Mouse (Mus musculus) gastrocnemius, adult 2 months (tissue): ENCODE measurements at regions not wholly inside any gene's neighbourhood (a gene's known extent, or its start where the extent isn't known, plus 50 kb on each side); places are given as distances from the start of the nearest gene placed in this dataset.
A peak's percentile ranks its signal among the peaks of the same experiment; 100 is the strongest.

Experiments used
- DNase-seq: peaks from one replicate; pipeline ENCODE4 v3.0.0; 2022
- H3K27ac ChIP-seq: fragments of 200-600 bp; 2 replicates; pipeline ENCODE4 v1.8.1; 2022; ENCODE audit warnings: mild to moderate bottlenecking
- H3K4me3 ChIP-seq: fragments of 200-600 bp; 2 replicates; pipeline ENCODE4 v1.8.1; 2022; ENCODE audit warnings: mild to moderate bottlenecking, moderate library complexity
- CTCF ChIP-seq: fragments of 200-600 bp; IDR thresholded peaks from 2 replicates; pipeline ENCODE4 v1.8.1; 2022; ENCODE audit warnings: antibody characterized with exemption, mild to moderate bottlenecking, moderate library complexity
- intact Hi-C: fragments of 180-260 bp; cut with DNase I; formaldehyde crosslinking; loops from one replicate; pipeline ENCODE4 v1.15.1; 2025

DNA sequence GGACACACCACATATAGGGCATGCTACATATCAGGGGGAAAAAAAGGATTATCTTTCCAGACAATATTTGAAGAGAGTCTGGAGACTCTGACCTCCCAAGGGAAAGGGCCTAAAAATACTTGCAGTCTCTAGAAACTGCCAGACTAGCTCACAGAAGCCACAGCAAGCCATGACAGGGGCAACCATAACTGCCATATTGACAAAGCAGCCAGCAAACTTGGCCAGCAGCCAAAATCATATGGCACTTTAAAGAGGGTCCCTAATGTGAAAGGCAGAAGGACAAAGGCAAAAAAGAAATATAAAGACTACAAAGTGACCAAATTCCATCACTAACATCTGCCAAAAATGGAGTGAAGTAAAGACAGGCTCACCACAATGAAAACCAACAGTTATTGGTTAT is 155.2 kb downstream of the Cox18 start:
- TF ChIP-seq CTCF: no peak
- no peak overlapping the region for H3K4me3 ChIP-seq
- DNase-seq: no peak
- no peak overlapping the region for H3K27ac ChIP-seq
- intact Hi-C loops: no loop called here

GRCm38 (mm10) chr5:90067817-90068216 is 156.0 kb downstream of the Cox18 start:
- H3K4me3 ChIP-seq: no peak overlapping the region
- DNase-seq: no peak
- H3K27ac ChIP-seq: no peak overlapping the region
- intact Hi-C loops: no loop called here
- no peak for TF ChIP-seq CTCF

GRCm38 (mm10) chr5:90065884-90066615 is 157.8 kb downstream of the Cox18 start:
- no peak for DNase-seq
- intact Hi-C loops: no loop called here
- no peak for TF ChIP-seq CTCF
- no peak overlapping the region for H3K27ac ChIP-seq
- no peak overlapping the region for H3K4me3 ChIP-seq

DNA sequence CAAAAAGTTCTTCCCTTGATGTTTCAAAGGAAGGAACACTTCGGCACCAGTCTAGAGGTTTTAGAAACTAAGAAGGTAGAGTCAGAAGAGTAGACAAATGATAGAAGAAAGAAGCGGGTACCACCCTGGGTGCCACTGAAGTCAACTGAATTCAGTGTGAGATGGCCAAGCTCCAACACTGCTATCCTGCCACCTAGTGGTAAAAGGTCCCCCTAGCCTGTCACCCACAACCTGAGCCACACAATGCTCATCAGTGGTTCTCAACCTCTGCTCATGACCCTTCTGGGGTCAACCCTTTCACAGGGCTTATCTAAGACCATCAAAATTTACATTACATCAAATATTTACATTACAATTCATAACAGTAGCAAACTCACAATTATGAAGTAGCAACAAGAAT is 168.1 kb downstream of the Cox18 start:
- TF ChIP-seq CTCF: peak; percentile 46
- DNase-seq: no peak
- intact Hi-C loops: loop anchor here (10.0 kb wide), 1 partner anchor 221 kb away; no protein-coding TSS in a partner anchor
- Histone ChIP-seq H3K4me3 (no peak overlapping the region), H3K27ac (no peak overlapping the region)

- H3K4me3 ChIP-seq: no peak overlapping the region
- intact Hi-C loops: loop anchor here (10.0 kb wide), 1 partner anchor 218 kb away; no protein-coding TSS in a partner anchor
- DNase-seq: no peak
- TF ChIP-seq CTCF: no peak
- H3K27ac ChIP-seq: no peak overlapping the region
Observed at GRCm38 (mm10) chr5:90052516-90052915, 169.4 kb upstream of the Adamts3 start.

- intact Hi-C loops: loop anchor here (10.0 kb wide), 1 partner anchor 215 kb away; no protein-coding TSS in a partner anchor
- H3K27ac ChIP-seq: no peak overlapping the region
- no peak overlapping the region for H3K4me3 ChIP-seq
- DNase-seq: no peak
- TF ChIP-seq CTCF: no peak
Observed at GRCm38 (mm10) chr5:90049856-90050255, 166.7 kb upstream of the Adamts3 start.

DNA sequence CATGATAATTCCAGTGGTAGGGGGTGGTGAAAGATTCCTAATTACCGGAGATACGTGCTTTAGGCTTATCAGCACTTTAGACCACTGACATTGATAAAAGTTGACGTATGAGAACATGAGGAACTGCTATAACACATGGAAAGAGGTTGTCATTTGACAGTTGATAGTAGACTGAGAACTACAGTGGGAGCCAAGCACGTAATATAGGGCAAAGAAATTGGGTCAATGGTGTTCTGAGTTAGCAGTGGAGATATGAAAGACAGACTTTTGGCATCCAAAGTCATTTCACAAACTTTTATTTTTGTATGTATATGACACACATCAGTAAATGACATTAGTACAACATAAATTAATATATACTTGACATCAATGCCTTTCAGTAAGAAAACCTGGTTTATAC is 159.6 kb upstream of the Adamts3 start:
- DNase-seq: no peak
- no peak overlapping the region for H3K4me3 ChIP-seq
- intact Hi-C loops: no loop called here

DNA sequence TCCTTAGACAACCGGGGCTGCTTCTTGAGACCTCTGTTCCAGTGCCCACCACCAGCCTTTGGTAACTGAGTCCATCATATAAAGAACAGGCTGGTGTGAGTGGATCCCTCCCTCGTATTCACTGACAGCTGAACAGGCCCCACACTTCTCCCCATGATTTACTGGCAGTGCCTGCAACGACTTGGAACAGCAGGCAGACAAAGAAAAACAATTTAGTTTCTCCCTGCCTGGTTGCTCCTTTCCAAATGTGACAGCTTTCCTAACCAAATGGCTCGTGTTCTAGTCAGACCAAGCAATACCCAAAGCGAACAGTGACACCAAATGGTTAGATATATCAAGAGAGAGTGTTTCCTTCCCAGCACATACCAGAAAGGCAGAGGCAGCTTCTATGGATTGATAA is 150.0 kb upstream of the Adamts3 start:
- intact Hi-C loops: no loop called here
- peak; percentile 29 for DNase-seq
- peak; percentile 8; the same call in 1 of the 2 replicates for TF ChIP-seq CTCF
- Histone ChIP-seq H3K4me3 (no peak overlapping the region), H3K27ac (no peak overlapping the region)

More for the DNA sequence above, 159.6 kb upstream of the Adamts3 start:
- TF ChIP-seq CTCF: no peak
- no peak overlapping the region for H3K27ac ChIP-seq

- intact Hi-C loops: no loop called here
- Histone ChIP-seq H3K4me3 (no peak overlapping the region), H3K27ac (no peak overlapping the region)
- TF ChIP-seq CTCF: no peak
- DNase-seq: no peak
Observed at GRCm38 (mm10) chr5:90030737-90031136, 147.6 kb upstream of the Adamts3 start.

GRCm38 (mm10) chr5:90029751-90030150 is 146.6 kb upstream of the Adamts3 start:
- no peak overlapping the region for H3K4me3 ChIP-seq
- intact Hi-C loops: no loop called here
- no peak for TF ChIP-seq CTCF
- DNase-seq: peak; percentile 39
- H3K27ac ChIP-seq: peak overlapping the region; percentile 25; the same call in 1 of the 2 replicates

- Histone ChIP-seq H3K4me3 (no peak overlapping the region), H3K27ac (no peak overlapping the region)
- no peak for DNase-seq
- no peak for TF ChIP-seq CTCF
- intact Hi-C loops: no loop called here
Observed at GRCm38 (mm10) chr5:90026835-90027753, 144.0 kb upstream of the Adamts3 start.

GRCm38 (mm10) chr5:90021447-90021846 is 138.3 kb upstream of the Adamts3 start:
- intact Hi-C loops: no loop called here
- TF ChIP-seq CTCF: no peak
- Histone ChIP-seq H3K27ac (no peak overlapping the region), H3K4me3 (no peak overlapping the region)
- DNase-seq: no peak

GRCm38 (mm10) chr5:90000758-90001157 is 117.6 kb upstream of the Adamts3 start:
- Histone ChIP-seq H3K4me3 (no peak overlapping the region), H3K27ac (no peak overlapping the region)
- DNase-seq: no peak
- TF ChIP-seq CTCF: no peak
- intact Hi-C loops: no loop called here
